Mouse (Mus musculus): Measurements from ENCODE around the gene Klhdc1.

GRCm38 (mm10) chr12:69295651-69296050 is 54.7 kb downstream of the Klhdc1 start:
- no peak for TF ChIP-seq CTCF (IDR thresholded peaks at IDR 0.05)
- TF ChIP-seq POLR2A (IDR thresholded peaks at IDR 0.05; ENCODE audit: insufficient read depth, low read depth, low read length) = no peak
